Mouse (Mus musculus) liver, embryonic 12.5 days (tissue): ENCODE data around the gene 1700056E22Rik. TPM values are rescaled to one million over a fixed set of nuclear protein-coding genes. Genes with fewer than 3 reads are reported as not detected.

Experiments used
- ATAC-seq: fragments of 200-750 bp; cut with Nextera tagmentation; 2 replicates; pipeline ENCODE4 v1.8.0; 2017; ENCODE audit warnings: moderate number of reproducible peaks, mild to moderate bottlenecking, moderate library complexity
- H3K27ac ChIP-seq: fragments of 300-500 bp; sonication (generic); 2 replicates; pipeline ENCODE4 v1.5.1; 2016; ENCODE audit warnings: mild to moderate bottlenecking
- H3K27me3 ChIP-seq: fragments of 300-500 bp; sonication (generic); replicated peaks from 2 replicates; pipeline ENCODE4 v1.6.1; 2016; ENCODE audit warnings: mild to moderate bottlenecking, moderate library complexity
- H3K36me3 ChIP-seq: fragments of 300-500 bp; sonication (generic); 2 replicates; pipeline ENCODE4 v1.6.1; 2016; ENCODE audit warnings: mild to moderate bottlenecking, moderate library complexity
- H3K4me1 ChIP-seq: fragments of 300-500 bp; sonication (generic); 2 replicates; pipeline ENCODE4 v1.6.1; 2016
- H3K4me2 ChIP-seq: fragments of 300-500 bp; sonication (generic); 2 replicates; pipeline ENCODE4 v1.6.1; 2016; ENCODE audit warnings: mild to moderate bottlenecking, moderate library complexity
- H3K4me3 ChIP-seq: fragments of 300-500 bp; sonication (generic); 2 replicates; pipeline ENCODE4 v1.5.1; 2016; ENCODE audit warnings: mild to moderate bottlenecking, moderate library complexity
- H3K9ac ChIP-seq: fragments of 300-500 bp; sonication (generic); 2 replicates; pipeline ENCODE4 v1.6.1; 2016; ENCODE audit warnings: mild to moderate bottlenecking, moderate library complexity
- H3K9me3 ChIP-seq: fragments of 300-500 bp; sonication (generic); replicated peaks from 2 replicates; pipeline ENCODE4 v1.6.1; 2016; ENCODE audit warnings: mild to moderate bottlenecking, moderate library complexity
- WGBS: fragments of 180-500 bp; shearing (Covaris S2); methylation state at CpG from one replicate; pipeline ENCODE4 v1.1.7; 2016; ENCODE audit not compliant: insufficient replicate concordance; 5-methylcytosine and 5-hydroxymethylcytosine counted together
- polyA plus RNA-seq: library from polyadenylated mRNA; unstranded; fragments of >200 nt; fragmentation: Nextera tagmentation; extraction: Ambion mirVana; gene quantifications from 2 replicates; pipeline ENCODE4 v1.2.1, GENCODE M21; 2016

The 1700056E22Rik gene
- polyA plus RNA-seq, 1 experiment from 2014 or later, result 0.85 TPM

DNA sequence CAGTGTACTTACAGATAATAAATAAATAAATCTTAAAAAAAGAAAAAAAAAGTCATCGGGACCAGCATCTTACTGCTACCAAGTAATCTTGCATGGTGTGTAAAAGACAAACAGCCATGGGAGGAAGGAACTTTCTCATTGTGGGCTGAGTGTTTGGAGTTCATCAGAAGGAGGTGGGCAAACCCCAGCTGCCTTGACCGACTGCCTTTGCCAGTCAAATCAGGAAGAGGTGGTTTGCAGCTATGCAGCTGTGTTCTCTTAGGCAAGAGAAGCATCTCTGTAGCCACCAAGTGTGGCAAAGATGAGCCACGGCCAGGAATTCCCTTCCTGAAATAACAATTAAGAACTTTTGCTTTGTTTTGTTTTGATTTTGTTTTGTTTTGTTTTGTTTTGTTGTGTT is 20.0 kb downstream of the 1700056E22Rik start:
- 37% methylated on average over 3 of the region's 3 CpGs for WGBS
- Histone ChIP-seq H3K9me3 (no peaks in the 10 kb centered on the region), H3K36me3 (no peaks in the 10 kb centered on the region), H3K4me1 (peaks cover 12% of the 10 kb centered on the region), H3K27ac (no peak overlapping the region), H3K9ac (no peak overlapping the region), H3K4me2 (no peak overlapping the region), H3K27me3 (no peaks in the 10 kb centered on the region), H3K4me3 (no peak overlapping the region)
- no peak for ATAC-seq

DNA sequence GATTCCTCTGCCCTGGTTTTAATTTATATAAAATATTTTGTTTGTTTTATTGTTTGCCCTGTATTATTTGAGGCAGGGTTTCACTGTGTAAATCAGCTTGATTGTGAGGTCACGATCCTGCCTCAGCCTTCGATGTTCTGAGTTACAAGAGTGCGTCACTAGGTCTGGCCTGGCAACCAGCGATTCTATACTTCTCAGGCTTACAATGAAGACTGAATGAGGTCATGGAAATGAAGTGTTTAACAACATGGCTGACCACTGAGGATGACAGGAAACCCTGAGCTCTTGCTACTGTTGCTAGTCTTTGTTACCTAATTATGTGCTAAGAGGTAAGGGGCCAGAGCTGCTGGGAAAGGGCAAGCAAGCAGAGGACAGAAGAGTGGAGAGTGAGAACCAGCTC is 21.0 kb downstream of the 1700056E22Rik start, which contains the start of gene Dusp10:
TSS of gene Dusp10 (plus strand) at position 197 of the 400 bp plus-strand sequence.
- ATAC-seq, result no peak
- Histone ChIP-seq H3K27me3 (no peaks in the 10 kb centered on the region), H3K4me3 (no peak within 1 kb of the TSS), H3K9me3 (no peaks in the 10 kb centered on the region), H3K36me3 (no peaks in the 10 kb centered on the region), H3K4me1 (peaks cover 12% of the 10 kb centered on the region), H3K27ac (no peak within 1 kb of the TSS), H3K4me2 (no peak within 1 kb of the TSS), H3K9ac (no peak within 1 kb of the TSS)
- 81% methylated on average over 4 of the region's 4 CpGs for WGBS

DNA sequence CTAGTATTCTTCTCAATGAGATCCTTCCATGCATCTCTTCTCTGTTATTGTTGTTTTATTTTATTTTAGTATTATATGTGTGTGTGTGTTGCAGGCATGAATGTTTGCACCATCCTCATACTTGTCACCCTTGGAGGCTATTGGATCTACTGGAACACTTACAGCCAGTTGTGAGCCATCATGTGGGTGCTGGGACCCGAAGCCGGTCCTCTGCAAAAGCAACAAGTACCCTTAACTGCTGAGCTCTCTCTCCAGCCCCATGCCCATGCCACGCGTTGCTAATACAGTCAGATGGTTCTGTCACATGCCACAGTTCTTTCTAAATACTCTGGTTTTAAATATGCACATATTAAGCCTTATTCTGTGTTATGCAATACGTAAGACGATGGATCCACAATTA is 22.8 kb downstream of the 1700056E22Rik start:
- Histone ChIP-seq H3K36me3 (no peaks in the 10 kb centered on the region), H3K4me2 (no peak overlapping the region), H3K27me3 (no peaks in the 10 kb centered on the region), H3K4me1 (peaks cover 2% of the 10 kb centered on the region), H3K4me3 (no peak overlapping the region), H3K9me3 (no peaks in the 10 kb centered on the region), H3K27ac (no peak overlapping the region), H3K9ac (no peak overlapping the region)
- WGBS, result 81% methylated on average over 6 of the region's 6 CpGs
- ATAC-seq, result no peak

DNA sequence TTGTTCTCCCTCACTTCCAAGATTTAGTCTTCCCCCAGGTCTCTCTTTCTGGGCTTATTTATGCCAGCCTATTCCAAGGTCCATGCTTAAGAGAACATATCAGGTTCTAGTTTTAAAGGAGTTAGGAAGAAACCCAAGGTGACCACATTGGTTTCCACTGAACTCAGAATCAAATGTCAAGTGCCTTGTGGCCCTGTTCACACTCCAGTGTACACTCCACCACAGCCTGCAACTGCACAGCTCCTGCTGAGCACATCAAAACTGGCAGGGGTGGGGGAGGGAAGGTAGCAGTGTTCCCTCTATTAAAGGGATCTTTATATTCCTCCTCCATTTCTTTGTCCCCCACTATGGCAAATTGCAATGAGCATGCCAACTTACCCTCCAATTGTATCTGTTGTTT is 28.0 kb downstream of the 1700056E22Rik start:
- H3K27me3 ChIP-seq, result no peaks in the 10 kb centered on the region
- no peaks in the 10 kb centered on the region for H3K9me3 ChIP-seq
- no peak overlapping the region for H3K4me2 ChIP-seq
- no peaks in the 10 kb centered on the region; the same call in 1 of the 2 replicates for H3K4me1 ChIP-seq
- H3K27ac ChIP-seq, result no peak overlapping the region
- H3K4me3 ChIP-seq, result no peak overlapping the region
- H3K36me3 ChIP-seq, result no peaks in the 10 kb centered on the region
- H3K9ac ChIP-seq, result no peak overlapping the region
- ATAC-seq, result no peak

DNA sequence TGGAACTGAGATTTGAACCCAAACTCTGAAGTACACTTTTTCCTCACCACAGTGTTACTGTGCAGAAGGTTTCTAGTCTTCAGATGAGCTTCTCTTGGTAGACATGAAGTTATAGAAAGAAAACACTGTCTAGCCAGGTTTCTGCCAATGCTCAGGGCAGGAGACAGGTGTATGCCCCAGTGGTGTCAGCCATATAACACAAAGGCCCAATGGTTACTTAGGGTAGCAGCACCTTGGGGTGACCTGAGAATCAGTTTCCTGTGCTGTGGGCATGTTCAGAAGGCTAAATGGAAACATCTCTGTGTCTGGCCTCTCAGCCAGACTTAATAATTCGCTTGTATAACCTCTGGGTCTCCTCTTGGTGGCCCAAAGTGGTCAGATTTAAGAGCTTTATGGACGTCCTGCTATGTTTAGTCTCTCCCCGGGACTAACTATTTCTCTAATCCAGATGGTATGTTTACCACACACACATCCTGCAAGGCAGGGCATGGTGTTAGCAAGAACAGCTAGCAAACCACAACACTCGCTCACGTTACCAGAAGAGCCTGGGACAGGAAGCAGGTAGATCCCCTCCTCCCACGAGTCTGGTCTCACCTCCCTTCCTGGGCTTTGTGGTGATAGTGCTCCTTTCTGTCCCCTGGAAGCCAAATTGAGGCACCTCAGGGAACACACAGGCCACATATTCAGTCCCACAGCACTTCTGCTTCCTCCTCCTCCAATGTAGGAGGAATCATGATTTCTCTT is 28.6 kb downstream of the 1700056E22Rik start:
- Histone ChIP-seq H3K4me1 (no peaks in the 10 kb centered on the region; the same call in 1 of the 2 replicates), H3K9ac (no peak overlapping the region), H3K36me3 (no peaks in the 10 kb centered on the region), H3K9me3 (no peaks in the 10 kb centered on the region), H3K27ac (no peak overlapping the region), H3K4me2 (no peak overlapping the region), H3K27me3 (no peaks in the 10 kb centered on the region), H3K4me3 (no peak overlapping the region)
- WGBS, result 24% methylated on average over 6 of the region's 6 CpGs
- ATAC-seq, result no peak

DNA sequence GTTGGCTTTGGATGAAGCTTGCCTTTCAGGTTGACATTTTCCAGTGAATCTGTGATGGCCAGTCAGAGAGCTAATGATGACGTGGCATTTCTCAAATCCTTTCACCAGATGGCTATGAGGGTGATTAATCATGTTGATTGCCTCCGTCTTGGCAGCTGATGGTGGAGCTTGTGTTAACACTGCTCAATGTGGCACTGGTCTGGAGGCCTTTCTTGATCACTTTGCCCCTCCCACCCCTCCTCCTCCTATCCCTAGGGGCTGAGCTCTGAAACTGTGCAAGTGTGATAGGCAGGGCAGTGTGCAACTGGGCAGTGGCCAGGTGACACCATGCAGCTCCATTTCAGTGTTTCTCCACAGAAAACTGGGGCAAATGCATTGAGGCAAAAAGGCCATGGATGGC is 29.8 kb downstream of the 1700056E22Rik start:
- no peak overlapping the region for H3K27ac ChIP-seq
- no peaks in the 10 kb centered on the region for H3K36me3 ChIP-seq
- H3K4me3 ChIP-seq, result no peak overlapping the region
- H3K9me3 ChIP-seq, result no peaks in the 10 kb centered on the region
- no peaks in the 10 kb centered on the region for H3K27me3 ChIP-seq
- no peak for ATAC-seq
- 50% methylated on average over 2 of the region's 2 CpGs for WGBS
- H3K9ac ChIP-seq, result no peak overlapping the region
- no peak overlapping the region for H3K4me2 ChIP-seq
- H3K4me1 ChIP-seq, result no peaks in the 10 kb centered on the region; the same call in 1 of the 2 replicates

GRCm38 (mm10) chr1:184002470-184002869 is 31.6 kb downstream of the 1700056E22Rik start:
- Histone ChIP-seq H3K27me3 (no peaks in the 10 kb centered on the region), H3K4me3 (no peak overlapping the region), H3K27ac (no peak overlapping the region), H3K9ac (no peak overlapping the region), H3K4me2 (no peak overlapping the region), H3K36me3 (no peaks in the 10 kb centered on the region), H3K9me3 (no peaks in the 10 kb centered on the region), H3K4me1 (no peaks in the 10 kb centered on the region; the same call in 1 of the 2 replicates)
- ATAC-seq, result no peak
- WGBS, result 65% methylated on average over 2 of the region's 2 CpGs

- H3K27me3 ChIP-seq, result no peaks in the 10 kb centered on the region
- H3K36me3 ChIP-seq, result no peaks in the 10 kb centered on the region
- H3K4me3 ChIP-seq, result no peak overlapping the region
- no peak overlapping the region for H3K4me2 ChIP-seq
- ATAC-seq, result 0 out of 2 replicates have a peak, but pooled peaks have one; percentile 13
- WGBS, result 60% methylated on average over 2 of the region's 2 CpGs
- H3K27ac ChIP-seq, result no peak overlapping the region
- H3K9ac ChIP-seq, result no peak overlapping the region
- H3K9me3 ChIP-seq, result no peaks in the 10 kb centered on the region
- H3K4me1 ChIP-seq, result no peaks in the 10 kb centered on the region
These were observed 36.9 kb downstream of the 1700056E22Rik start for GRCm38 (mm10) chr1:183997207-183997606.

- Histone ChIP-seq H3K9me3 (no peaks in the 10 kb centered on the region), H3K4me3 (no peak overlapping the region), H3K9ac (no peak overlapping the region), H3K36me3 (no peaks in the 10 kb centered on the region), H3K4me2 (no peak overlapping the region), H3K27me3 (no peaks in the 10 kb centered on the region), H3K4me1 (no peaks in the 10 kb centered on the region), H3K27ac (no peak overlapping the region)
- no peak for ATAC-seq
- WGBS, result 64% methylated on average over 2 of the region's 2 CpGs
These were observed 42.2 kb downstream of the 1700056E22Rik start for GRCm38 (mm10) chr1:183991921-183992320.

DNA sequence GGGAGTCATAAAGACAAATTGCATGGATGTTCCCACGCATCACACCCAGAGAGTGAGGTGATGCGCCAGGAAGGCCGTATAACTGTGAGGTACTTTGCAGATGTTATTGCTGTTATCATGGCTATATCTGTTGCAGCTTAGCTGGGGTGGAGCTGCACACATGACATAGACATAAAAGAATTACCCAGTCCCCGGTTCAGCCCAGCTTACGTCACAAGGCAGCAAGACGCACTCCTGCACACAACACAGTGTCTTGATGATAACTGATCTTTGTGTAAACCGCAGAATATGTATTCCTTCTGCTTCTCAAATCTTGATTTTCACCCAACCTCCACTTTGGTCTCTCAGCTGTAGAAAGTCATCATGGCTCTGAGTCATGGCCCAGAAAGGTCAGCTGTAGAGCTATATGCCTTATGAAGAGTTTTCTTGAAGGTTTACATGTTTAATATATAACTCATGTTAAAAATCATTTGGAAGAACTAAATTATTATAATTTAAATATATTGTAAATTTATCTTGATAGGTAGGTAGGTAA is 46.3 kb downstream of the 1700056E22Rik start:
- no peaks in the 10 kb centered on the region for H3K4me1 ChIP-seq
- H3K27ac ChIP-seq, result no peak overlapping the region
- no peak overlapping the region for H3K4me2 ChIP-seq
- no peaks in the 10 kb centered on the region for H3K27me3 ChIP-seq
- H3K36me3 ChIP-seq, result no peaks in the 10 kb centered on the region
- ATAC-seq, result no peak
- no peak overlapping the region for H3K4me3 ChIP-seq
- no peaks in the 10 kb centered on the region for H3K9me3 ChIP-seq
- no peak overlapping the region for H3K9ac ChIP-seq
- WGBS, result 87% methylated on average over 7 of the region's 7 CpGs
